In genomic region chr14:44984106-44984505, GRCm38 (mm10) we compare ENCODE assay signal across 25 mouse cellular contexts. TPM values are rescaled to one million over a fixed set of nuclear protein-coding genes. Genes with fewer than 3 reads are reported as not detected.
"Had no signal": no experiment of that assay in that cellular context is flagged by ENCODE, and none has a peak within 500 bp of the region (broad histone marks: within the 10 kb centered on the region; RNA-seq: fewer than 3 reads in every experiment).

No protein-coding gene starts in this region.

- H3K9me3 ChIP-seq: heart, embryonic 13.5 days; heart, embryonic 15.5 days; hindbrain, embryonic 13.5 days; hindbrain, embryonic 15.5 days; kidney, embryonic 15.5 days; limb, embryonic 13.5 days; limb, embryonic 15.5 days; liver, embryonic 12.5 days had no signal

- H3K9ac ChIP-seq: heart, embryonic 13.5 days; heart, embryonic 15.5 days; hindbrain, embryonic 13.5 days; hindbrain, embryonic 15.5 days; kidney, embryonic 15.5 days; limb, embryonic 13.5 days; limb, embryonic 15.5 days; liver, embryonic 12.5 days; liver, embryonic 14.5 days had no signal

- H3K27ac ChIP-seq: heart, adult 2 months; heart, embryonic 13.5 days; heart, embryonic 15.5 days; hindbrain, embryonic 13.5 days; hindbrain, embryonic 15.5 days; hindbrain, postnatal 0 days; kidney, embryonic 15.5 days; kidney, postnatal 0 days; layer of hippocampus, adult 2 months; limb, embryonic 13.5 days; limb, embryonic 15.5 days; liver, embryonic 12.5 days; liver, embryonic 14.5 days had no signal

- H3K4me3 ChIP-seq: heart, adult 2 months; heart, embryonic 13.5 days; heart, embryonic 15.5 days; hindbrain, embryonic 13.5 days; hindbrain, embryonic 15.5 days; kidney, embryonic 15.5 days; layer of hippocampus, adult 2 months; limb, embryonic 13.5 days; limb, embryonic 15.5 days; liver, embryonic 12.5 days had no signal

- H3K27me3 ChIP-seq: hindbrain, embryonic 15.5 days had no signal

- H3K36me3 ChIP-seq: heart, embryonic 13.5 days; heart, embryonic 15.5 days; hindbrain, embryonic 13.5 days; hindbrain, embryonic 15.5 days; kidney, embryonic 15.5 days; limb, embryonic 13.5 days; limb, embryonic 15.5 days; liver, embryonic 12.5 days had no signal

- DNase-seq: gastrocnemius, postnatal 14 days; gastrocnemius, postnatal 36 days; heart, adult 2 months; heart, postnatal 14 days; heart, postnatal 36 days; kidney, adult 11 months; kidney, adult 2 months; kidney, adult 9 months; kidney, postnatal 14 days; kidney, postnatal 36 days; left cerebral cortex, postnatal 4 days had no signal

RNA-seq across cellular contexts. Expression of gene Ptger2, which starts 3.9 kb away (rescaled TPM):
- polyA plus RNA-seq: heart, embryonic 11.5 days; limb, embryonic 11.5 days had no signal
